Mouse (Mus musculus): Measurements from ENCODE around the gene Tigar.

Gene Tigar
- long read RNA-seq, experiment 1, partial matches to known transcripts, result 0 of 2 reads
- long read RNA-seq, experiment 1, other reads (novel, unspliced or antisense), result 2 of 2 reads
- long read RNA-seq, experiment 2, partial matches to known transcripts, result 0 of 6 reads
- long read RNA-seq, experiment 2, other reads (novel, unspliced or antisense), result 2 of 6 reads

GRCm38 (mm10) chr6:127109402-127109930 is at the start of gene Tigar:
TSS of gene Tigar (minus strand) at chr6:127109557.
- intact Hi-C loops (cut with DNase I), result no loop called here

GRCm38 (mm10) chr6:127157321-127157720 is 48.0 kb upstream of the Tigar start:
- intact Hi-C loops (cut with DNase I), result no loop called here

- intact Hi-C loops (cut with DNase I), result no loop called here
Measured at GRCm38 (mm10) chr6:127155468-127155867, 46.1 kb upstream of the Tigar start.

DNA sequence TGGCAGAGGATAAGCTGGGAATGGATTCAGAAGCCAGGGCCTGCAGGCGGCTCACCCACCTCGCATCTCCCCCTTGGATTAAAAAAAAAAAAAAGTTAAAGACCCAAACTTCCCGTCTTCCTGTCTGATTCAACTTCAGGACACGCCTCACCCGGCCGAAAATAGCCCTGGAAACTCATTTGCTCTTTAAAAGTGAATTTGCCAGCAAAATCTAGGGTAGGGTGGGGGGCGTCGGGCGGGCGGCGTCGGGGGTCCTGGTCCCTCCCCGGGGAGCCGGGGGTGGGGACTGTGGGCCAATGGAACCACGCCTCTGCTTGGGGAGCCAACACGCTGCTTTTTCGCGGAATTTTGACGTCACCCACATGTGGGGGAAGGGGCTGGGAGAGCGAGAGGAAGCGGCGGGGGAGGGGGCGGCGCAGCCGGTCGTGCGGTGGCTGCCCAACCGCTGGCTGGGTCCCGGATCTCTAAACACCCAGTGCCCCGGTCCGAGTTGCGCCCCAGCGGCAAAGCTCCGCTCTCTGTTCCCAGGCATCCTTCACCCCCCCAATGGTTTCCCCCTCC is 45.4 kb upstream of the Tigar start:
- intact Hi-C loops (cut with DNase I), result no loop called here

DNA sequence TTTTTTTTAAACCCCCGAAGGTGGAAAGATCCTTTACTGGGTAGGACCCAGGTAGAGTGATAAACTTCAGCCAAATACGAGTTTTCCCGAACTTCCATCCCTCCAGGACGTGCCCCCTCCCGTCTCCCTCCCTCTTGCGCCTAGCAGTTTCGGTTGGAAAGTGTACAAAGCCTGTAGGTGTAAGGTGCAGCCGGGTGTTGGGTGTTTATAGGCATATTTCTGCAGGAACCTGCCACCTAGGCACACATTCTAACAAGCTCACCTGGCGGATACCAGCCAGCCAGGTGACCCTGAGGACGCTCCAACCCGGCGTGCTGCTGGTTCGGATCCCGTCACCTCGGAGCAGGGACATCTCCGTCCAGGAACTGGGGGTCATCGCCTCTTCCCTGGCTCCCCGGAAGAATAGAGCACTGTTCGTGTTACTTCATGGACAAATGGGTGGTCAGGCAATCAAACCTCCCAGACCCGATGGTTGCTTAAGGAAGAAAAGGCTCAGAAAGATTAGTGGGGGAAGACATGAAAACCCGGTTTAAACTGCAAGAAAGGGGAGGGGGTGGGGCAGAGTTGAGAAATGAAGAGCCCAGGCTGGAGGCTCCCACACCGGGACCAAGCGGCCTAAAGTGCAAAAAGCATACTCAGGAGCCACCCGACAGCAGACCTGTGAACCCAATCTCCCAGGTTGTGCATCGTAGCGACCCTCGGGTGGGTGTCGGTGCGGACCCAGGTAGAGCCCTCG is 44.8 kb upstream of the Tigar start:
- intact Hi-C loops (cut with DNase I), result no loop called here

- intact Hi-C loops (cut with DNase I), result no loop called here
Measured at GRCm38 (mm10) chr6:127153296-127153800, 44.0 kb upstream of the Tigar start.

DNA sequence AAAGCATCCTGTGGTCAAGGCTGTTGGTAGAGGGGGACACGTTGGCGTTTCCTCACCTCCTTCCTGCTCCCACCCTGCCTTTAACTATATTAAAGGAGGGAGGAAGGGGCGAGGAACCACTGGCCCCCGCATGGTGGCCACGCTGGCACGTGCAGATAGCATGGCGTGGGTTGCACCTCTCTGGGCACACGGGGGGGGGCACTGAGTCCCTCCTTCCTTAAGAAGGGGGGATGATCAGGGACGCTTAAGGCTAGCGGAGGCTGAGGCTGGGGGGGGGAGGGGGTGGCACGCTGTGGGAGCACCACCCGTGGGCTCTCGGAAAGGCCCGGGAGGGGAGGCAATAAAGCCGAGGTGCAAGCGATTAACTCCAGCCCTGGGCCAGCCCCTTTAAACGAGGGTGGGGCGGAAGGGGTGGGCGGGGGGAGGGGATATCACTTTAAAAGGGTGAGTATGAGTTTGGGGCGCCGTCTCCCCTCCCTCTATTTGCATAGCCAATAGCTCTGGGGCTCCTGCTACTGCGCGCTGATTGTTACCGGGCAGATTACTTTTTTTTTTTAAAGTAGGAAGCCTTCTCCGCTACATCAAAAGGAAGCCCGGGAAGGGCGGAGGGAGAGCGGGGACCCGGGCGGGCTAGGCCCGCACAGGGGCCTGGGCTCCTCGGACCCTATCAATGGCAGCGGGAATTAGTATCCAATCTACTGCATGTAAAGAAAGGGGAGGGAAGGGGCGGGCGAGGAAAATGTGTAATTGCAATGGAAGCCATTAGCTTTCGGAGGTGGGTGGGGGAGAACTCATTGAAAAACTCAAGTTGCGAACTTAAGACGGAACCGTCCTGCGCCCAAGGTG is 43.0 kb upstream of the Tigar start, which contains the start of gene Ccnd2:
Gene Ccnd2 (minus strand): TSS at position 88 of the 846 bp plus-strand sequence.
- intact Hi-C loops (cut with DNase I), result no loop called here

- intact Hi-C loops (cut with DNase I), result no loop called here
Measured at GRCm38 (mm10) chr6:127151565-127152105, 42.3 kb upstream of the Tigar start.

- intact Hi-C loops (cut with DNase I), result no loop called here
Measured at GRCm38 (mm10) chr6:127150663-127151564, 41.6 kb upstream of the Tigar start.

GRCm38 (mm10) chr6:127149944-127150662 is 40.7 kb upstream of the Tigar start:
- intact Hi-C loops (cut with DNase I), result loop anchor here (5.0 kb wide), 2 partner anchors 122 to 172 kb away; no protein-coding TSS in a partner anchor

- intact Hi-C loops (cut with DNase I), result loop anchor here (5.0 kb wide), 2 partner anchors 123 to 173 kb away; no protein-coding TSS in a partner anchor
Measured at GRCm38 (mm10) chr6:127149303-127149943, 40.1 kb upstream of the Tigar start.

DNA sequence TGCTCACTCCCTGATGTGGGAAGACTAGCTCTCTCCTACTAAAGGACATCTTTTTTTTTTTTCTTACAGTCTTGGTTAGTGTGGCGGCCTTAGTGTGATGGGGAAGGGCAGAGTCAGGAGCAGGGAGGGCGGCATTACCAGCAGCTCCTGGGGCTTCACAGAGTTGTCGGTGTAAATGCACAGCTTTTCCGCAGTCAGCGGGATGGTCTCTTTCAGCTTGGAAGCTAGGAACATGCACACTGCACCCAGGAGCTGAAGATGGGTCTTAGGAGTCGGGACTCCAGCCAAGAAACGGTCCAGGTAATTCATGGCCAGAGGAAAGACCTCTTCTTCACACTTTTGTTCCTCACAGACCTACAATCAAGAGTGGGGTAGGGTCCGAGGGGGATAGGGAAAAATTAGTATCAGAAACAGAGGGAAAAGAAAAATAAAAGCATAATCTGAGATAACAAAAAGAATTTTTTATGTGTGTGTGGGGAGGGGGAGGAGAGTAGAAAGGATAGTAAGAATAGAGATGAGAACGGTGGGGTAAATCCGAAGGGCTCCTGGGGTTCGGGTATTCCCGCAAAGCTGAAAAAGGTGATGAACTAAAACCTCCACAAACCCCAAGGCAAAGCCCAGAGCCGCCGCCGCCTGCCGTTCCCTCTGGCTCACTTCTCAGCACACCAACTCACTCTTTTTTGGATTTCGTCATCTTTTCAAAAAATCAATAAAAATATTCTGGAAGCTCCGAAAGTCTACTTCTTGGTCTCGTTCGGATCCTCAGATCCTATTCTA is 39.4 kb upstream of the Tigar start:
- intact Hi-C loops (cut with DNase I), result loop anchor here (5.0 kb wide), 2 partner anchors 124 to 174 kb away; no protein-coding TSS in a partner anchor

- intact Hi-C loops (cut with DNase I), result loop anchor here (2.0 to 5.0 kb wide), 4 partner anchors 125 to 299 kb away; partner anchors contain the start of gene Parp11
Measured at GRCm38 (mm10) chr6:127147665-127148064, 38.3 kb upstream of the Tigar start.

- intact Hi-C loops (cut with DNase I), result loop anchor here (2.0 to 5.0 kb wide), 4 partner anchors 126 to 300 kb away; partner anchors contain the start of gene Parp11
Measured at GRCm38 (mm10) chr6:127146322-127146947, 37.1 kb upstream of the Tigar start.

GRCm38 (mm10) chr6:127145464-127146190 is 36.3 kb upstream of the Tigar start:
- intact Hi-C loops (cut with DNase I), result loop anchor here (2.0 to 5.0 kb wide), 4 partner anchors 127 to 301 kb away; partner anchors contain the start of gene Parp11

Measured in adrenal gland (tissue).